Mouse (Mus musculus) heart, postnatal 0 days (tissue): ENCODE measurements around the gene Pycard.

ENCODE experiments used
- CTCF ChIP-seq: IDR thresholded peaks from 2 replicates; pipeline ENCODE4 v1.5.1; 2016; ENCODE audit warnings: antibody characterized with exemption, control low read depth, low read depth
- EP300 ChIP-seq: IDR thresholded peaks from 2 replicates; pipeline ENCODE4 v1.6.1; 2016; ENCODE audit warnings: antibody characterized with exemption, low read depth

DNA sequence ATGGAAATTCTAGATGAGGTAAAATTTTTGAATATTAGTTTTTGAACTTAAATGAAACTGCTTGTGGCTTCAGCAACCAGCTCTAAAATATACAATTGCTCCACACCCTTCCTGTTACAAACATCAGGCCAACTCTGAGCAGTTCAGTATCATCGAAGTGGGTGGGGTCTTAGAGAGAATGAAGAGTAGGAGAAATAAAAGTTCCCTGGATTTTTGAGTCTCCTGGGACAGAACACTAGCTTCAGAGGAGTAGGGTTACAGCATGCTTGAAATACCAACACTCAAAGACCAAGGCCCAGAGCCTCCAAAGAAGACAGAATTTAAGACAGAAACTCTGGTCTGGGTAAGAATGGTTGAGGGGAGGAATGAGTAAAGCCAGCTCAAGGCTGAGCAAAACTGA is 5.8 kb upstream of the Pycard start:
- no peak for TF ChIP-seq CTCF
- no peak for TF ChIP-seq EP300
